Mouse (Mus musculus) kidney, adult 2 months (tissue): ENCODE measurements at regions not wholly inside any gene's neighbourhood (a gene's known extent, or its start where the extent isn't known, plus 50 kb on each side); places are given as distances from the start of the nearest gene placed in this dataset.
A peak's percentile ranks its signal among the peaks of the same experiment; 100 is the strongest.

Experiments used
- DNase-seq: peaks from one replicate; pipeline ENCODE4 v3.0.0; 2021
- H3K27ac ChIP-seq: fragments of 200-500 bp; 2 replicates; pipeline ENCODE4 v1.5.1; 2012; ENCODE audit warnings: low read depth, low read length, control low read depth, inconsistent platforms; ENCODE audit not compliant: insufficient read depth
- H3K27me3 ChIP-seq: fragments of 200-500 bp; replicated peaks from 2 replicates; pipeline ENCODE4 v1.6.1; 2012; ENCODE audit warnings: mild to moderate bottlenecking, moderate library complexity, low read length, inconsistent platforms; ENCODE audit not compliant: control insufficient read depth, insufficient read depth
- H3K36me3 ChIP-seq: fragments of 200-500 bp; 2 replicates; pipeline ENCODE4 v1.6.1; 2012; ENCODE audit warnings: mild to moderate bottlenecking, moderate library complexity, low read length, inconsistent platforms; ENCODE audit not compliant: control insufficient read depth, insufficient read depth
- H3K4me1 ChIP-seq: fragments of 200-500 bp; 2 replicates; pipeline ENCODE4 v1.6.1; 2011; ENCODE audit warnings: low read length; ENCODE audit not compliant: control insufficient read depth, insufficient read depth
- H3K4me3 ChIP-seq: fragments of 200-500 bp; 2 replicates; pipeline ENCODE4 v1.5.1; 2011; ENCODE audit warnings: mild to moderate bottlenecking, low read depth, low read length, control low read depth; ENCODE audit not compliant: insufficient read depth
- CTCF ChIP-seq: fragments of 200-500 bp; conservative IDR thresholded peaks from 2 replicates; pipeline ENCODE4 v1.5.1; 2011; ENCODE audit warnings: low read depth, mild to moderate bottlenecking, control low read depth, low read length, moderate library complexity, mixed read lengths; ENCODE audit not compliant: insufficient read depth, insufficient read length
- POLR2A ChIP-seq: fragments of 200-500 bp; IDR thresholded peaks from one replicate; pipeline ENCODE4 v1.6.1; 2011; ENCODE audit warnings: low read depth, low read length, control low read depth
- WGBS: fragments of 180-500 bp; shearing (Covaris S2); methylation state at CpG from one replicate; pipeline ENCODE4 v1.1.7; 2018; 5-methylcytosine and 5-hydroxymethylcytosine counted together

- no peak for TF ChIP-seq POLR2A
- TF ChIP-seq CTCF: no peak
- WGBS: 71% methylated on average over 8 of the region's 8 CpGs
- Histone ChIP-seq H3K4me3 (no peak overlapping the region), H3K36me3 (no peaks in the 10 kb centered on the region), H3K27me3 (no peaks in the 10 kb centered on the region), H3K4me1 (no peaks in the 10 kb centered on the region), H3K27ac (no peak overlapping the region)
- no peak for DNase-seq
Measured at GRCm38 (mm10) chr9:49962561-49963071, 163.9 kb upstream of the Ncam1 start.

- H3K4me1 ChIP-seq: no peaks in the 10 kb centered on the region
- H3K4me3 ChIP-seq: no peak overlapping the region
- 60% methylated on average over 3 of the region's 3 CpGs for WGBS
- TF ChIP-seq CTCF: no peak
- TF ChIP-seq POLR2A: no peak
- H3K36me3 ChIP-seq: no peaks in the 10 kb centered on the region
- DNase-seq: peak; percentile 25
- H3K27ac ChIP-seq: no peak overlapping the region
- H3K27me3 ChIP-seq: no peaks in the 10 kb centered on the region
Measured at GRCm38 (mm10) chr9:49961965-49962364, 163.2 kb upstream of the Ncam1 start.

GRCm38 (mm10) chr9:49961329-49961728 lies 162.6 kb upstream of the Ncam1 start:
- 80% methylated on average over 5 of the region's 5 CpGs for WGBS
- Histone ChIP-seq H3K4me3 (no peak overlapping the region), H3K36me3 (no peaks in the 10 kb centered on the region)

GRCm38 (mm10) chr9:49959987-49960386 lies 161.3 kb upstream of the Ncam1 start:
- Histone ChIP-seq H3K27ac (no peak overlapping the region), H3K4me3 (no peak overlapping the region), H3K36me3 (no peaks in the 10 kb centered on the region), H3K27me3 (no peaks in the 10 kb centered on the region), H3K4me1 (no peaks in the 10 kb centered on the region)
- DNase-seq: no peak
- no peak for TF ChIP-seq POLR2A
- TF ChIP-seq CTCF: no peak
- WGBS: 67% methylated on average over 10 of the region's 10 CpGs

More at GRCm38 (mm10) chr9:49961329-49961728, 162.6 kb upstream of the Ncam1 start:
- H3K27ac ChIP-seq: no peak overlapping the region
- no peaks in the 10 kb centered on the region for H3K27me3 ChIP-seq
- H3K4me1 ChIP-seq: no peaks in the 10 kb centered on the region
- TF ChIP-seq POLR2A: no peak
- TF ChIP-seq CTCF: no peak
- no peak for DNase-seq

GRCm38 (mm10) chr9:49958890-49959289 lies 160.2 kb upstream of the Ncam1 start:
- 87% methylated on average over 3 of the region's 3 CpGs for WGBS
- Histone ChIP-seq H3K27me3 (no peaks in the 10 kb centered on the region), H3K4me3 (no peak overlapping the region), H3K4me1 (no peaks in the 10 kb centered on the region), H3K27ac (no peak overlapping the region), H3K36me3 (no peaks in the 10 kb centered on the region)
- no peak for DNase-seq
- no peak for TF ChIP-seq POLR2A
- TF ChIP-seq CTCF: no peak

- Histone ChIP-seq H3K36me3 (no peaks in the 10 kb centered on the region), H3K27me3 (no peaks in the 10 kb centered on the region), H3K4me3 (no peak overlapping the region), H3K27ac (no peak overlapping the region), H3K4me1 (no peaks in the 10 kb centered on the region)
- no peak for DNase-seq
- TF ChIP-seq POLR2A: no peak
- no peak for TF ChIP-seq CTCF
- WGBS: 71% methylated on average over 3 of the region's 3 CpGs
Measured at GRCm38 (mm10) chr9:49954601-49955000, 155.9 kb upstream of the Ncam1 start.

GRCm38 (mm10) chr9:49950321-49950720 lies 151.6 kb upstream of the Ncam1 start:
- no peak for TF ChIP-seq POLR2A
- TF ChIP-seq CTCF: no peak
- Histone ChIP-seq H3K27me3 (no peaks in the 10 kb centered on the region), H3K27ac (no peak overlapping the region), H3K4me1 (no peaks in the 10 kb centered on the region), H3K36me3 (no peaks in the 10 kb centered on the region), H3K4me3 (no peak overlapping the region)
- WGBS: 71% methylated on average over 5 of the region's 5 CpGs
- DNase-seq: no peak
